Mouse (Mus musculus) neural tube, embryonic 13.5 days (tissue): ENCODE results near the gene Actrt2. TPM values are rescaled to one million over a fixed set of nuclear protein-coding genes. Genes with fewer than 3 reads are reported as not detected.

Experiments
- ATAC-seq: fragments of 200-750 bp; cut with Nextera tagmentation; 2 replicates; pipeline ENCODE4 v1.8.0; 2017; ENCODE audit warnings: low read depth, mild to moderate bottlenecking, moderate TSS enrichment, moderate library complexity
- H3K27ac ChIP-seq: fragments of 300-500 bp; sonication (generic); replicated peaks from 2 replicates; pipeline ENCODE4 v1.5.1; 2015; ENCODE audit warnings: moderate library complexity, mild to moderate bottlenecking, inconsistent platforms
- H3K27me3 ChIP-seq: fragments of 300-500 bp; sonication (generic); 2 replicates; pipeline ENCODE4 v1.6.1; 2015; ENCODE audit warnings: mild to moderate bottlenecking, inconsistent platforms
- H3K36me3 ChIP-seq: fragments of 300-500 bp; sonication (generic); 2 replicates; pipeline ENCODE4 v1.6.1; 2015; ENCODE audit warnings: mild to moderate bottlenecking, inconsistent platforms
- H3K4me1 ChIP-seq: fragments of 300-500 bp; sonication (generic); replicated peaks from 2 replicates; pipeline ENCODE4 v1.6.1; 2015; ENCODE audit warnings: inconsistent platforms
- H3K4me2 ChIP-seq: fragments of 300-500 bp; sonication (generic); 2 replicates; pipeline ENCODE4 v1.6.1; 2015; ENCODE audit warnings: inconsistent platforms, mild to moderate bottlenecking, moderate library complexity
- H3K4me3 ChIP-seq: fragments of 300-500 bp; sonication (generic); 2 replicates; pipeline ENCODE4 v1.5.1; 2015; ENCODE audit warnings: mild to moderate bottlenecking, inconsistent platforms
- H3K9ac ChIP-seq: fragments of 300-500 bp; sonication (generic); 2 replicates; pipeline ENCODE4 v1.6.1; 2015; ENCODE audit warnings: moderate library complexity, mild to moderate bottlenecking, inconsistent platforms
- H3K9me3 ChIP-seq: fragments of 300-500 bp; sonication (generic); 2 replicates; pipeline ENCODE4 v1.6.1; 2016; ENCODE audit warnings: inconsistent platforms
- WGBS: fragments of 180-500 bp; shearing (Covaris S2); methylation state at CpG from one replicate; pipeline ENCODE4 v1.1.7; 2015; 5-methylcytosine and 5-hydroxymethylcytosine counted together
- polyA plus RNA-seq: library from polyadenylated mRNA; unstranded; fragments of >200 nt; fragmentation: Nextera tagmentation; extraction: Ambion mirVana; gene quantifications from 2 replicates; pipeline ENCODE4 v1.2.1, GENCODE M21; 2015

The Actrt2 gene
- polyA plus RNA-seq, 1 experiment from 2014 or later: not detected

- Histone ChIP-seq H3K4me2 (peak overlapping the region; percentile 65), H3K9ac (peak overlapping the region; percentile 81), H3K4me1 (peaks cover 69% of the 10 kb centered on the region), H3K27ac (peak overlapping the region; percentile 81), H3K4me3 (peak overlapping the region; percentile 48), H3K9me3 (no peaks in the 10 kb centered on the region), H3K36me3 (no peaks in the 10 kb centered on the region), H3K27me3 (peaks cover 100% of the 10 kb centered on the region)
- peak; percentile 63 for ATAC-seq
- WGBS: under 1% methylated on average over 92 of the region's 94 CpGs
These were observed 32.2 kb downstream of the Actrt2 start for GRCm38 (mm10) chr4:154635241-154636052.

GRCm38 (mm10) chr4:154634470-154635240 is 33.0 kb downstream of the Actrt2 start:
- H3K4me3 ChIP-seq: peak overlapping the region; percentile 48
- H3K27me3 ChIP-seq: peaks cover 98% of the 10 kb centered on the region
- peak overlapping the region; percentile 81; the same call in 1 of the 2 replicates for H3K27ac ChIP-seq
- H3K36me3 ChIP-seq: no peaks in the 10 kb centered on the region
- WGBS: 8% methylated on average over 44 of the region's 44 CpGs
- H3K9me3 ChIP-seq: no peaks in the 10 kb centered on the region
- peaks cover 74% of the 10 kb centered on the region for H3K4me1 ChIP-seq
- peak overlapping the region; percentile 81 for H3K9ac ChIP-seq
- no peak for ATAC-seq
- H3K4me2 ChIP-seq: peak overlapping the region; percentile 65

DNA sequence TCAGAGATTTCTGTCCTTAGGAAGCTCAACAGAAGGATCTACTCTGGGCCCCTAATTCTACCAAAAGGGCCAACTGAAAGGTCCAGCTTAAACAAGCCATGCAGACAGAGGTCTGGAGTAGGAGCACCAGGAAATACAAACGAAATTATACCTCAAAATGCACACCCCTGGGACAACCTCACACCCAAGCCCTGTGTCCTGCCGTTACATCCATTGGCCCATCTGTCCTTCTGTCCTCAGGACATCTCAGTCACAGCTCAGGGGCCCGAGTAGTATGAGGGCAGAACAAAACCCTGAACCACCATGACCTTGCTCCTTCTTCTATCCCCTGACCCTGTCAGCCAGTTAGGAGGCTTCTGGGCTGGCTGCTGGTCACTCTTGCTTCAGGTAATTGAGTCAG is 33.7 kb downstream of the Actrt2 start:
- Histone ChIP-seq H3K27ac (no peak overlapping the region), H3K27me3 (peaks cover 98% of the 10 kb centered on the region), H3K9me3 (no peaks in the 10 kb centered on the region), H3K4me3 (peak overlapping the region; percentile 48), H3K4me1 (peaks cover 74% of the 10 kb centered on the region), H3K4me2 (peak overlapping the region; percentile 65), H3K36me3 (no peaks in the 10 kb centered on the region), H3K9ac (peak overlapping the region; percentile 81)
- 21% methylated on average over 3 of the region's 3 CpGs for WGBS
- ATAC-seq: no peak

GRCm38 (mm10) chr4:154632800-154633764 is 34.6 kb downstream of the Actrt2 start:
- Histone ChIP-seq H3K9ac (peak overlapping the region; percentile 81), H3K4me3 (peak overlapping the region; percentile 48), H3K36me3 (no peaks in the 10 kb centered on the region), H3K4me2 (peak overlapping the region; percentile 65), H3K27ac (no peak overlapping the region), H3K4me1 (peaks cover 70% of the 10 kb centered on the region), H3K27me3 (peaks cover 98% of the 10 kb centered on the region), H3K9me3 (no peaks in the 10 kb centered on the region)
- WGBS: 25% methylated on average over 14 of the region's 14 CpGs
- no peak for ATAC-seq

DNA sequence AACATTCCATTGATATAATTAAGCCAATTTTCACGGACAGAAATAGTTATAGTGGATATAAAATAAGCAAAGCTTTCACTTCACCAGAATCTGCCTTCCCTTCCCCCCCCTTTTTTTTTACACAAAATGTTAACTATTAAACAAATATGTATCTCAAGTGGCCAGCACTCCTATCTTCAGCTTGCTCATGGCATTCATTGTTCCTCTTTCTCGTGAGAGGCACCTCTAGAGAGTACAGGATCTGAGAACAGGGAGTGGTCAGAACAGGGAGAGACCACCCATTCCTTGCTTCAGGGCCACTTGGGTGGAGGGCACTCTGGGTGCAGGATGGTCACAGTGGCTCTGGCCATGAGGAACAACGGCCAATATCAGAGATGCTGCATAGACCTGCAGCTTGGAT is 36.9 kb downstream of the Actrt2 start:
- H3K4me1 ChIP-seq: peaks cover 70% of the 10 kb centered on the region
- peaks cover 98% of the 10 kb centered on the region for H3K27me3 ChIP-seq
- no peaks in the 10 kb centered on the region for H3K9me3 ChIP-seq
- peak overlapping the region; percentile 65; the same call in 1 of the 2 replicates for H3K4me2 ChIP-seq
- H3K36me3 ChIP-seq: no peaks in the 10 kb centered on the region
- ATAC-seq: no peak
- WGBS: 56% methylated on average over 3 of the region's 3 CpGs
- no peak overlapping the region for H3K9ac ChIP-seq
- H3K27ac ChIP-seq: no peak overlapping the region
- H3K4me3 ChIP-seq: no peak overlapping the region

DNA sequence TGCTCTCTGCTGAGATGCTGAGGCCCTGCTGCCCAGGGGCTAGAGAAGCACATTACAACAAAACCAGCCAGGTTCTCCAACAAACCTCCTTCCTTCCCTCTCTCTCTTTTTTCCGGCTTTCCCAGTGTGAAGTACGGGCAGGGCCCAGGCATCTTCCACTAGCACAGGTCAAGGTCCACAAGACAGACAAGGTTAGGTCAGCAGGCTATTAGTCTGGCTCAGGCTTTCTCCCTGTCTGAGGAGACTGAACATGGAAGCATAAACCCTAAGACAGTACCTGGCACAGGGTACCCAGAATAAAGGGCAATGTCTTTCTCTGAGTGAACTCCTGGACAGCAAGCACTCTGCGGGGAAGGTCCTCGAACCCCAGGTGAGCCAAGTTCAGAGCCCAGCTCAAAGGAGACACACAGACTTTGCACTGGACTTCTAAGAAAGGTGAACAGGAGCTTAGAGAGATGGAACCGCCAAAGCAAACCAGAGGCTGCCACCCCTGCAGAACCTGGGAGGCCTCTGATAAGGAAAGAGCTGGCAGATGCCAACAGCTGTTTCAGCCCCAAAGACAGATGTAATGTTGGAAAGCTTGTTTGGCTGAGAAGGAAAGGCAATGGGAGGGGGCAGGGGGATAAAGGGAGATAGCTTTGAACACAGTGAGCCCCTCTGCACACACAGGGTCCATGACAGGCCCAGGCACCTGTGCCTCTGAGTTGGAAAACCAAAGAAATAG is 40.1 kb downstream of the Actrt2 start:
- Histone ChIP-seq H3K9ac (no peak overlapping the region), H3K9me3 (no peaks in the 10 kb centered on the region), H3K27me3 (peaks cover 95% of the 10 kb centered on the region), H3K4me3 (no peak overlapping the region), H3K36me3 (no peaks in the 10 kb centered on the region), H3K27ac (no peak overlapping the region), H3K4me2 (no peak overlapping the region), H3K4me1 (peaks cover 50% of the 10 kb centered on the region)
- ATAC-seq: no peak
- 83% methylated on average over 5 of the region's 5 CpGs for whole genome bisulfite sequencing

DNA sequence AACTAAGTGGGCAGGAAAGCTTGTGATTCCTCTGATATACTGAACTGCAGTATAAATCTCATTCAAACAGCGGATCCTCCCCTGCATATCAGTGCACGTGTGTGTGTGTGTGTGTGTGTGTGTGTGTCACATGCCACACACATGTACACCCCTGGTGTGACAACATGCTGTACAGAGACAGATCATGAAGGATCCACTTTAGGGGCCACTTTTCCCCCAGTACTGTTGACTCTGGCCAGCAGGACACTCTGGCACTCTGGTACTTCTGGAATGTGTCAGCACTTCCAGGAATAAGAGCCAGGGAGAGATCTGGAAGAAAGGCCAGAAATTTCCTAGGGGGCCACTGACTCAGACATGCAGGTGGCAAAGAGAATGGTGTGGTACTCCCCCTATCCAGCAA is 41.4 kb downstream of the Actrt2 start:
- Histone ChIP-seq H3K4me3 (no peak overlapping the region), H3K4me1 (peaks cover 49% of the 10 kb centered on the region), H3K9ac (no peak overlapping the region), H3K9me3 (no peaks in the 10 kb centered on the region), H3K27ac (no peak overlapping the region), H3K4me2 (no peak overlapping the region), H3K27me3 (peaks cover 90% of the 10 kb centered on the region), H3K36me3 (no peaks in the 10 kb centered on the region)
- no peak for ATAC-seq
- 80% methylated on average over 2 of the region's 2 CpGs for whole genome bisulfite sequencing

GRCm38 (mm10) chr4:154625710-154626109 is 42.0 kb downstream of the Actrt2 start:
- Histone ChIP-seq H3K4me2 (no peak overlapping the region), H3K9ac (no peak overlapping the region), H3K4me1 (peaks cover 47% of the 10 kb centered on the region), H3K27ac (0 out of 2 replicates have a peak overlapping the region, but pooled peaks have one; percentile 13), H3K36me3 (no peaks in the 10 kb centered on the region), H3K4me3 (no peak overlapping the region), H3K9me3 (no peaks in the 10 kb centered on the region), H3K27me3 (peaks cover 86% of the 10 kb centered on the region)
- 50% methylated on average over 14 of the region's 14 CpGs for WGBS
- ATAC-seq: no peak

GRCm38 (mm10) chr4:154623241-154623640 is 44.4 kb downstream of the Actrt2 start:
- Histone ChIP-seq H3K36me3 (no peaks in the 10 kb centered on the region), H3K4me3 (no peak overlapping the region), H3K27ac (no peak overlapping the region), H3K9ac (no peak overlapping the region), H3K4me2 (no peak overlapping the region), H3K4me1 (peaks cover 42% of the 10 kb centered on the region), H3K27me3 (peaks cover 76% of the 10 kb centered on the region), H3K9me3 (no peaks in the 10 kb centered on the region)
- ATAC-seq: no peak
- WGBS: 66% methylated on average over 3 of the region's 3 CpGs

DNA sequence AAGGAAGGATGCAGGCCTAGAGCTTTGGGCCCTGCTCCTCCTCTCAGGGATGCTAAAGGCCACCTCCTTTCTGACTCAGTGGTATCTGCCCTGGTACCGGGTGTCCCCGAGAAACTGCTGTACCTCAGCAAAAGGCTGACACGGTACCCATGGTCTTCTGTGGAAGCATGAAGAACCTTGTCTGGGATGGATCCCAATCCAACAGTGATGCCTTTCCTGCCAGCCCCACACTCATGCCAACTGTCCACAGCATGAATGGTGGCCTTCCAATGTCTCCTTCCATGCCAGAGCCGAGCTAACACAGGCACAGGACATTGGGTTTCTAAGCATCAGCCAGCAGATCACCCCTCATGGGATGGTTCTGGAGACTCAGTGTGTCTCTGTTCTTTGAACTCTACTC is 45.1 kb downstream of the Actrt2 start:
- Histone ChIP-seq H3K27ac (no peak overlapping the region), H3K36me3 (no peaks in the 10 kb centered on the region), H3K9me3 (no peaks in the 10 kb centered on the region), H3K4me1 (peaks cover 43% of the 10 kb centered on the region), H3K4me3 (no peak overlapping the region), H3K4me2 (no peak overlapping the region), H3K27me3 (peaks cover 75% of the 10 kb centered on the region), H3K9ac (no peak overlapping the region)
- no peak for ATAC-seq
- 89% methylated on average over 4 of the region's 4 CpGs for WGBS
